Mouse (Mus musculus): ENCODE data around the gene Senp6. TPM values are rescaled to one million over a fixed set of nuclear protein-coding genes. Genes with fewer than 3 reads are reported as not detected.
"Not testable (repeated sequence)": the region's sequence is repeated elsewhere in the genome, so short reads cannot be mapped to it uniquely, and the experiment has no call there.

The Senp6 gene
- polyA plus RNA-seq, 1 experiment, result 71.9 TPM

DNA sequence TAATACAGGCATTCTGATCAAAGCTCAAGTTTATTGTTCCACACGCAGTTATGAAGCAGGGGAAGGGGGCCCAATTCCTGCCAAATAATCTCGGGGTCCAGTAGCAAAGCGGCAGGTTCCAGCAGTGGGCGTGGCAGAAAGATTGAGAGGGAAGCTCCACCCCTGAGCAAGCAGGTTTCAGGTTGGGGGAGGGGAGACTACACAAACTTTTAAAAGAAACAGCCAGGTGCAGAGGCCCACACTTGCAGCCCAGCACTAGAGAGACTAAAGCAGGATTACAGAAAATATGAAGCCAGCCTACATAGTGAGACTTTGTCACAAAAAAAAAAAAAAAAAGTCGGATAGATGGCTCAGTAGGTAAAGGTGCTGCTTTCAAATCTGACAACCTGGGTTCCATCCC lies 13.8 kb upstream of the Senp6 start:
- Histone ChIP-seq H3K4me1 (peaks cover 7% of the 10 kb centered on the region; the same call in 1 of the 2 replicates), H3K9me3 (peaks cover 12% of the 10 kb centered on the region), H3K4me3 (replicated peaks) (no peak overlapping the region), H3K36me3 (replicated peaks; ENCODE audit: low read length) (no peaks in the 10 kb centered on the region), H3K27me3 (replicated peaks) (no peaks in the 10 kb centered on the region)
- TF ChIP-seq GATA1 (IDR thresholded peaks at IDR 0.05; ENCODE audit: borderline replicate concordance, low read length) (no peak), FLI1 (IDR thresholded peaks at IDR 0.05; ENCODE audit: low read length) (no peak)

DNA sequence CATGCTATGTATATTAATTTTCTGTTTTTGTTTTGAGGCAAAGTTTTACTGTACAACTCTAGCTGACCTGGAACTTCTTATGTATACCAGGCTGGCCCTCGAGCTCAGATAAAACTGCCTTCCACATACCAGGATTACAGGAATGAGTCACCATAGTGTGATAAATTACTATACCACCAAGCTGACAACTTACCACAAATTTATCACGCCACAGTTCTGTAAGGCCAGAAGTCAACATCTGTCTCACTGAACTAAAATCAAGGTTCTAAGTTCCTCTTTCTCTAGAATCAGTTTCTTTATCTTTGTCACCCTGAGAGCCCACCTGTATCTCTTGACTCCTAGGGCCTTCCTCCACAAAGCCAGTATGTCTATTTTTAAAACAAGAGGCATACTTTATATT lies 9.0 kb upstream of the Senp6 start:
- peaks cover 12% of the 10 kb centered on the region; the same call in 1 of the 2 replicates for H3K4me1 ChIP-seq

DNA sequence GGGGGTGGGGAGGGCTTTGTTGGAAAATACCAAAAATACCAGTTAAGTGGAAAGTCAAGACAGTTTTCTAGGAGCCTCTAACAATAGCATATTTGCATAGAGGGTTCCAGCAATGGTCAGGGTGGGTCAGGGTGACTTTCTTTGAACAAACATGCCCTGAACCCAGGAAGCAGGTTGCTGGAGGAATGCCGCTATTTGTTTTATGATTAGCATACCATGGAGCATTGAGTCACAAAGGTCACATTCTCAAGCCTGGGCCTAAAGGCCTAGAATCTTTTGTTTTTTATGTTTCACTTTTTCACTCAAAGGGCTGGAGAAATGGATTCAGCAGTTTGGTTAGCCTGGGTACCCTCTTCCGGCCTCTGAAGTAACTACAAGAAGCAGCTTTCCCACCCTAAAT lies 1.2 kb upstream of the Senp6 start:
- peaks cover 12% of the 10 kb centered on the region for H3K4me1 ChIP-seq
- H3K36me3 ChIP-seq (replicated peaks; ENCODE audit: low read length); H3K4me3 ChIP-seq (replicated peaks); H3K27me3 ChIP-seq (replicated peaks): not testable (repeated sequence)
- H3K9me3 ChIP-seq, result peaks cover 19% of the 10 kb centered on the region

More for the DNA sequence above, 9.0 kb upstream of the Senp6 start:
- peaks cover 12% of the 10 kb centered on the region for H3K9me3 ChIP-seq
- TF ChIP-seq GATA1 (IDR thresholded peaks at IDR 0.05; ENCODE audit: borderline replicate concordance, low read length), result no peak
- H3K27me3 ChIP-seq (replicated peaks), result no peaks in the 10 kb centered on the region
- H3K36me3 ChIP-seq (replicated peaks; ENCODE audit: low read length), result no peaks in the 10 kb centered on the region
- no peak overlapping the region for H3K4me3 ChIP-seq (replicated peaks)

GRCm38 (mm10) chr9:80067221-80068027 lies 721 bp downstream of the Senp6 start:
- TF ChIP-seq GATA1 (IDR thresholded peaks at IDR 0.05; ENCODE audit: borderline replicate concordance, low read length) (no peak), FLI1 (IDR thresholded peaks at IDR 0.05; ENCODE audit: low read length) (no peak)
- Histone ChIP-seq H3K36me3 (replicated peaks; ENCODE audit: low read length) (no peaks in the 10 kb centered on the region), H3K4me3 (replicated peaks) (peak overlapping the region; percentile 97), H3K27me3 (replicated peaks) (no peaks in the 10 kb centered on the region), H3K9me3 (peaks cover 19% of the 10 kb centered on the region), H3K4me1 (peaks cover 31% of the 10 kb centered on the region)

DNA sequence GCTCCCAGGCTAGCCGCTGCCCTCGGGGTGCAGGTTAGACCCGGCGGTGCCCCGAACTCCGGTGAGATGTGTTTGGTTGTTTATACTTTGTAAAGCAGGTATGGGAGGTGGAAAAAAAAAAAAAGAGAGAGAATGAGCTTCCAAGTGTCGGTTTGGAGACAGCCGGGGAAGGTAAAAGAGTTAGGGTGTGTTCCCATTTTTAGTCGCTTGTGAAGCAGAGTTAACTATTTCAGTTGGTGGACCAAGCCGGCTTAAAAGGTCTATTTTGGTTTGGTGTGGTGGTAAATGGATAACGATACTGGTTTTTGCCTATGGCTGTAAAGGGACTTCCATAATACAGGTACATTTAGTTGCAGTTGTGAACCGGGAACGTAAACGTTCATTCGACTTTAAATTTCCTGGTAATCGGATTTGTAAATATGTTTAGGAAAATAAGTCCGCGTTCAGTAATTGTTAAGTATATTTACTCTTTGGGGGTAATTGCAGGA lies 1.4 kb downstream of the Senp6 start:
- peaks cover 17% of the 10 kb centered on the region for H3K9me3 ChIP-seq
- peaks cover 4% of the 10 kb centered on the region for H3K36me3 ChIP-seq (replicated peaks; ENCODE audit: low read length)
- H3K4me3 ChIP-seq (replicated peaks), result peak overlapping the region; percentile 97
- H3K27me3 ChIP-seq (replicated peaks), result no peaks in the 10 kb centered on the region
- peaks cover 36% of the 10 kb centered on the region for H3K4me1 ChIP-seq
- TF ChIP-seq GATA1 (IDR thresholded peaks at IDR 0.05; ENCODE audit: borderline replicate concordance, low read length), result no peak
- no peak for TF ChIP-seq FLI1 (IDR thresholded peaks at IDR 0.05; ENCODE audit: low read length)

DNA sequence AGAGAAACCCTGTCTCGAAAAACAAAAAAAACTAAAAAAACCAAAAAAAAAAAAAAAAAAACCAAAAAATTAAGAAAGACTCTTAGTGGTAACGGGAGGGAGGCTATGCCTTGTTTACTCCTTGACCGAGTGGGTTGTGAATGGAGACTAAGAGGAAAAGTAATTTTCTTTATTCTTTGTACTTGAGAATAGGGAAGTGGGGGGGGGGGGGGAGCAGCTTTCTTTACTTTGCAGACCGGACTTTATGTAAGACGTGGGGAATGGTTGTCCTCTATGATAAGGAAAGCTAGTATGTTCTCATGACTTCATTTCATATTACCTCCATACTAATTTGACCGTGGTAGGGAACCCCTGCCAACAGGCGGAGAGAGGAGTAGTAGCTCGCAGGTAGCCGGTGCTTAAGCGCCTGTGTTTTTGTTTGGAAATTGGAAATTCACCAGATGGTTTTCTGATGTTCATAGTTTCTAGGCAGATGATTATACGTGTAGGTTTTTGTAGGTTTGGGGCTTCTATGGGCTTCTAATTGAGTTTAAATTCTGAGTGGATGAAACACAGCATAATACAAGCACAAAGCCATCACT lies 2.1 kb downstream of the Senp6 start:
- TF ChIP-seq GATA1 (IDR thresholded peaks at IDR 0.05; ENCODE audit: borderline replicate concordance, low read length) (no peak), FLI1 (IDR thresholded peaks at IDR 0.05; ENCODE audit: low read length) (no peak)
- Histone ChIP-seq H3K27me3 (replicated peaks) (no peaks in the 10 kb centered on the region), H3K36me3 (replicated peaks; ENCODE audit: low read length) (peaks cover 5% of the 10 kb centered on the region), H3K4me3 (replicated peaks) (peak overlapping the region; percentile 91), H3K4me1 (peaks cover 43% of the 10 kb centered on the region), H3K9me3 (peaks cover 13% of the 10 kb centered on the region)

- TF ChIP-seq GATA1 (IDR thresholded peaks at IDR 0.05; ENCODE audit: borderline replicate concordance, low read length), result no peak
- no peak for TF ChIP-seq FLI1 (IDR thresholded peaks at IDR 0.05; ENCODE audit: low read length)
- peaks cover 56% of the 10 kb centered on the region for H3K4me1 ChIP-seq
These were observed 3.3 kb downstream of the Senp6 start for GRCm38 (mm10) chr9:80070026-80070425.

GRCm38 (mm10) chr9:80071616-80072015 lies 4.9 kb downstream of the Senp6 start:
- TF ChIP-seq GATA1 (IDR thresholded peaks at IDR 0.05; ENCODE audit: borderline replicate concordance, low read length), result no peak
- no peak for TF ChIP-seq FLI1 (IDR thresholded peaks at IDR 0.05; ENCODE audit: low read length)
- no peaks in the 10 kb centered on the region for H3K27me3 ChIP-seq (replicated peaks)
- peaks cover 5% of the 10 kb centered on the region for H3K36me3 ChIP-seq (replicated peaks; ENCODE audit: low read length)
- H3K9me3 ChIP-seq, result no peaks in the 10 kb centered on the region
- peaks cover 69% of the 10 kb centered on the region for H3K4me1 ChIP-seq
- H3K4me3 ChIP-seq (replicated peaks), result peak overlapping the region; percentile 70

More at GRCm38 (mm10) chr9:80070026-80070425, 3.3 kb downstream of the Senp6 start:
- H3K27me3 ChIP-seq (replicated peaks), result no peaks in the 10 kb centered on the region
- H3K9me3 ChIP-seq, result peaks cover 6% of the 10 kb centered on the region
- H3K36me3 ChIP-seq (replicated peaks; ENCODE audit: low read length), result peaks cover 5% of the 10 kb centered on the region
- H3K4me3 ChIP-seq (replicated peaks), result peak overlapping the region; percentile 79

DNA sequence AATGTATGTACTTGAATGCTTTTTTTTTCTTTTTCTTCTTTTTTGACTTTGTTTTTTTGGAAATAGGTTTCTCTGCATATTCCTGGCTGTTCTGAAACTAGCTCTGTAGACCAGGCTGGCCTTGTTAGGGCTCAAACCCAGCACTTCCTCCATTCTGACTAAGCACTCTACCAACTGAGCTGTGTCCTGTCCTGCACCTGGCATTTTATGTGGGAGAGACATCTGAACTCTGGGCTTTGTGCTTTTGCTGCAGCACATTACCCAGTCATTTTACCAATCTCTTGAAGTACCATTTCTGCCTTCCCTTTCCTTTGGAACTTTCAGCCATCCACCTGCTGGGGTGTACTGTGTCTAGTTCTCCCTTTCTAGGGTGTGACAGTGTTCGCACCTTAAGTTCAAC lies 7.4 kb downstream of the Senp6 start:
- Histone ChIP-seq H3K36me3 (replicated peaks; ENCODE audit: low read length) (peaks cover 15% of the 10 kb centered on the region), H3K4me3 (replicated peaks) (no peak overlapping the region), H3K9me3 (no peaks in the 10 kb centered on the region), H3K4me1 (peaks cover 79% of the 10 kb centered on the region), H3K27me3 (replicated peaks) (no peaks in the 10 kb centered on the region)
- no peak for TF ChIP-seq FLI1 (IDR thresholded peaks at IDR 0.05; ENCODE audit: low read length)
- no peak for TF ChIP-seq GATA1 (IDR thresholded peaks at IDR 0.05; ENCODE audit: borderline replicate concordance, low read length)

GRCm38 (mm10) chr9:80074949-80075348 lies 8.2 kb downstream of the Senp6 start:
- Histone ChIP-seq H3K4me1 (peaks cover 81% of the 10 kb centered on the region), H3K36me3 (replicated peaks; ENCODE audit: low read length) (peaks cover 23% of the 10 kb centered on the region), H3K4me3 (replicated peaks) (no peak overlapping the region), H3K9me3 (no peaks in the 10 kb centered on the region), H3K27me3 (replicated peaks) (no peaks in the 10 kb centered on the region)
- TF ChIP-seq GATA1 (IDR thresholded peaks at IDR 0.05; ENCODE audit: borderline replicate concordance, low read length), result no peak
- no peak for TF ChIP-seq FLI1 (IDR thresholded peaks at IDR 0.05; ENCODE audit: low read length)
